Mouse (Mus musculus) lung, adult 18-20 months (tissue): ENCODE results near the gene Pnn.

ENCODE experiments used
- DNase-seq, 2 experiments: peaks; one replicate each; pipeline ENCODE4 v3.0.0; 2022; ENCODE audit warnings: mixed read lengths in 2 of 2

Gene Pnn

DNA sequence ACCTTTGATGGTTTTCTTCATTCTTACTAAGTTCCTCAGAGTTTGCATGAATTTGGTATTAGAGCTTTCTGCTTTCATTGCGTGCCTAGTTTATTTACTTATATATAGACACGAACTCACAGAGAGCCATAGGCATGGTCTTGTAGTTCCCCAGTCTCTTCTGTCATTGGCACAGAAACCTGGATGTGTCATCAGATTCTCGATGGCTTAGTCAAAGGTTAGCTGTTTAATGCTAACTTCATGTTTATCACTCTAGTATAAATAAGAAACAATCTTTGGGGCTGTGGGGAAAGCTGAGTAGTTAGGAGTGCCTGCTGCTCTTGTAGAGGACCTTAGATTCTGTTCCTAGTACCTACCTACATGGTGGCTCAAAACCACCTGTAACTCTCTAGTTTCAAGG, 10.3 kb downstream of the Pnn start:
- DNase-seq = no peak

DNA sequence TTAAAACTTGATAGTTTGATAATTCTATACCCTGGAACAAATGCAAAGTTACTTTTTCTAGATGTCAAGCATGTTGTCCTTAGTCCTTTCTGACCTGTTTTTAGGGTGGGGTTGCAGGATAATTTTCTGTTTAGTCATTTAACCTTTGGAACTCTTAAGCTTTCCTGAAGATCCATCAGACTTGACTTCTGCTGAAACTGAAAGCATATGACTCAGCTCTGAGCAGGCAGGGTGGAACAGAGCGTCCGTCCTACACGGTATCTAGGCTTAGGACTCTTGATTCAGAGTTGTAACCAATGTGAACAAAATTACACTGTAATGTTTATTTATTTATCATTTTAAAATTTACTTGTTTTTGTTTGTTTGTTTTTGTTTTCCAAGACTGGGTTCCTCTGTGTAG, 11.2 kb downstream of the Pnn start:
- DNase-seq = no peak

DNA sequence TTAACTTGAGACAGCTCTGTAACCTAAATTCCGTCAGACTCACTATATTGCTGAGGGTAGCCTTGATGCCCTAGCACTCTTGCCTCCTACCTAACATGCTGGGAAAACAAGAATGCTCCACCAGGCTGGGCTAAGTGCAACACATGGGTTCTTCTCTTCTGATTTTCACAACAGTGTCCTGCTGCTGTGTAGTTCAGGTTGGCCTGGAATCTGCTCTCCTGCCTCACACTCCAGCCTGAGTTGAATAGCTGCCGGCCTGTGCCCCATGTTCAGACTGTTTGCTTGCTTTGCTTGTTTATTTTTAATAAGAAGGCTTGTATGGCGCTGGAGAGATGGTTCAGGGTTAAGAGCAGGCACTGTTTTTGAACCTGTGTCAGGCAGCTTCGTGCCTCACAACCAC, 13.8 kb downstream of the Pnn start:
- no peak for DNase-seq

DNA sequence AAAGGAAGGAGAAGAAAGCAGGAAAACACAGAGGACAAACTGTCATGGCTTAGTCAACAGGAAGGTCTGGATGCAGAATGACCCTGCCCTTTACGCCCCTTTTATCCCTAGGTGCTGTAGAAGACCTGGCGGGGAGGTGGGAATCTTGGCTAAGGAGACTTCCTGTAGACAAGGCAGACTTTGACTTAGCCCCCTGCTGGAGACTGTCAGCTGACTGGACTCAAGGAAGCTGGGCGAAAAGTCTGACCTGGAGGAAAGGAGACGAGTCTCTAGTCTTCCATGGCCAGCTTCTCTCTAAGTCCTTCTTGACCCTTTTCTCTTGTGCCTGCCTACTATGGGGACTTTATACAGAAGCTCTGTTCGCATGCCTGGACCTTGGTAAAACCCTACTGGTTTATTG, 17.8 kb downstream of the Pnn start:
- no peak for DNase-seq

DNA sequence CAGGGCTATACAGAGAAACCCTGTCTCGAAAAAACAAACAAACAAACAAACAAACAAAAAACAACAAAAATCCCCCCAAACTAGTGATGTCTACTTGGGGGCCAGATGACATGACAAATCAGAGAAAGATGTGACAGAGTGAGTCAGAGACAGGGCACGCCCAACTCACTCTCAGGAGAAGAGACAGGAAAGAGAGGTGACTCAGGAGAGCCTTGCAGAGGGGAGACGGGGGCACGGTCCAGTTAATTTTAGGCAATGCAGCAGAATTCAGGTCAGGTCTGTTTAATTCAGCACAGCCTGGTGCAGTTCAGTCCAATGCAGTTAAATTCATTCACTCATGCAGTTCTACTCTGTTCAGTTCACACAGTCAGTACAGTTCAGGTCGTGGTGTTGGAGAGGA, 19.5 kb downstream of the Pnn start:
- no peak for DNase-seq

DNA sequence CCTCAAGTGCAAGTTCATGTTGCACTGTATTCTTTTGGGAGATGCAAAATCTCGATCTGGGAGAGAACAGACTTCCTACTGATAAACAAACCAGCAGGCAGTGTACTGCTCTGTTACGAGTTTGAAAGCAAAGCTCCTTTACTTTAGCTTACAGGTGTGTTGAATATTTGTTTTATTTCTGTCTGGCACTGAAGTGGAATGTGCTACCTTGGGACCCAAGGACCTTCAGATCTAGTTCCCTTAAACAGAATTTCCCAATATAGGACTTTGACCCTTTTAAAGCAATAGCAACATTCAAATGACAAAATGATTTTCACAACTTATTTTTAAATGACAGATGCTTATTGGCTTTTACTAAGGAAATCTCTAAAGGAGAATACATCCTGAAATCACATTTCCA, 26.9 kb downstream of the Pnn start:
- no peak for DNase-seq

DNA sequence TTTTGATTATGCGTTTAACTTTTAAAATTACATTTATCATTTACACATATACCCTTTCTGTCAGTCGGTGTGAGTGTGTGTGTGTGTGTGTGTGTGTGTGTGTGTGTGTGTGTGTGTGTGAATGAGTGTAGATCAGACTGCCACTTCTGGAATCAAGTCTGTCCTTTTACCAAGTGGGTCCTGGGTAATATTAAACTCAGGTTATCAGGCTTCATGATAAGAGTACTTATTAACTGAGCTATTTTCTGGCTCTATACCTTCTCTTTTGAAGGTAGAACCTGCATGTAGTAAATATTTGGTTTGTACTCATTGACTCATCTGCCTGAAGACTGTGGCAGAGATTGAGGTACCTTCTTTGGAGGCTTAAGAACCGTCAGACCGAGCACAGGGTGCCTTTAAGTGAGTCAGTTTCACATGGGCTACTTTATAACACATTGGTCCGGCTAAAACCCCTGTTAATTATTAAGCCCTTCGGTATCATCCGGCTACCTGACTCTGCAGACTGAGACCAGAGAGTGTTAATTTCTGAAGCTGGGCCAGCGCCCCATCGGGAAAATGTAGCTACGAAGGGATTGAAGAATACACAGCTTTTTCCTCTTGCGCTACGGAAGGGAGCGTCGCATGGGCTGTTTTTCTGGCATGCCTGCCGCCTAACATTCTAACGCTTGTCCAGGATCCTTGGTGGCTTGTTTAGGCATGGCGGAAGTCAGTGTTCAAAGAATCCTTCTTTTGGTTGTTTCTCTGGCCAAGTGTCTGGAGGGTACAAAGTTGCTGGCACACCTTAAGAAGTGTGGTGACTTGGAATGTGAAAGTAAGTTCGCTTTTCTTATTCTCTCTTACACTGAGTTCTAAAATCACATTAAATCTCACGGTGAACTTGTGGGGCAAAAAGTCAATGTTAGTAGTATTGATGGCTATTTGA, 28.7 kb downstream of the Pnn start, which contains the start of gene Mia2:
Gene Mia2 (plus strand): TSS at position 696 of the 922 bp plus-strand sequence.
- DNase-seq = peak; percentile 5 to 7

DNA sequence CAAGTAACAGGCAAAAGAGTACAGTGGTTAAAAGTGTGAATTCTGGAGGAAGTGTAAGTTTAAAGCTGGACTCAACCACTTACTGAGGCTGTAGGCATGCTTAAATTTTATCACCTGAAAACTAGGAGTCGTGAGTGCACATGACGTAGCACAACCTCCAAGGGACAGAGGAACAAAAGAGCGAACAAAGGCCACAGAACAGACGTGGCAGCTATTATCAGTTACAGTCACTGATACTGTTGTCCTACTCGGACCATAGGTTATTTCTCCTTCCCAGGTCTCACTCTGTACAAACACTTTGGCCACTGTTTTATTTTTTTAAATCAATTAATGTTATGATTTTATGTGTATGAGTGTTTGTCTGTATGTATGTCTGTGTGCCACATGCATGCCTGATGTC, 38.1 kb downstream of the Pnn start:
- no peak for DNase-seq

DNA sequence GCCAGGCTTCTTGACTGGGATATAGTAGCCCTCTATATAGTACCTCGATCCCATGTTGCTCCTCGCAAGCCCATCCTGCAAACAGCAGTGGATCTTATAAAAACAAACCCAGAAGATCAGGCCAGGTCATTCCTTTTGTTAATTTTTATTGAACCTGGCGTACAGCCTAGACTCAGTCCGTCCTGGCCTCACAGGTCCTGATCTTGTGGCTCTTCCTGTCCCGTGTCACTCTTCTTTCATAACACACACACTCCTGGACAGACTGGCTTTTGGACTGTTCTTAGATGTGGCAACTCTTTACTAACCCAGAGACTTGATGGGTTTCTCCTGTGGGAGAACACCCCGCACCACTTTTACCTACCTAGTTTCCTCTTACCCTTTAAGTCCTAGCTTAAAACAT, 39.2 kb downstream of the Pnn start:
- no peak for DNase-seq

DNA sequence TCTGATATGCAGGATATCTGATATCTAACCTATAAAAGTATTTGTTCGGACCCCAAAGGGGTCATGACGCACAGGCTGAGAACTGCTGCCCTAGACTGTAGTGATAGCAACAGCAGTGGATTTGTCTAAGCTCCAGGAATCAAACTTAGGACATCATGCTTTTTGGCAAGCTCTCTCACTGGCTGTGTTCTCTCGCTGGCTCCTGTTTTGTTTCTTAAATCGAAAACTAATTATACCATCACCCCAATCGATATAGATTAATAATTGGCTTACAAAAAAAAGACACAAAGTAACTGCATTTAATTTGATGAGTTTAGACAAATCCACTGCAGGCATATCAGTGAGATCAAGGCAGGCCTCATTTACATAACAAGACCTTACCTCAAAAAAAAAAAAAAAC, 39.8 kb downstream of the Pnn start:
- no peak for DNase-seq

DNA sequence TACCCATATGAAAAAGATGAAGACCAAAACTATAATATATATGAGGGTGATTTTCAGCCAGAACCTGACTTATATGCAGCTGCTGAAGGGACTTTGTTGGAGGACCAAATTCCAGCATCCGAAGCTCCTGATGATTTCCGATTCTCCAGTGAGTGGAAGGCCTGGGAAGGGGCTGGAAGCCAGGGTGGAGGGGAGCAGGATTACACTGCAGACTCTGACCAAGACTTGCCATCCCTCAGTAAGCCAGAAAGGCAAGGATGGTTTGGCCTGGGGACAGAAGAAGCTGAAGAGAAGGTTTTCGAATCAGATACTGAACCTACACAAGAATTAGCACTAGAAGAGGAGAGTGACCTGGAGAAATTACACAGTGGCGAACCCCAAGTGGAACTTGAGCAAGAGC, 41.2 kb downstream of the Pnn start:
- DNase-seq = no peak

DNA sequence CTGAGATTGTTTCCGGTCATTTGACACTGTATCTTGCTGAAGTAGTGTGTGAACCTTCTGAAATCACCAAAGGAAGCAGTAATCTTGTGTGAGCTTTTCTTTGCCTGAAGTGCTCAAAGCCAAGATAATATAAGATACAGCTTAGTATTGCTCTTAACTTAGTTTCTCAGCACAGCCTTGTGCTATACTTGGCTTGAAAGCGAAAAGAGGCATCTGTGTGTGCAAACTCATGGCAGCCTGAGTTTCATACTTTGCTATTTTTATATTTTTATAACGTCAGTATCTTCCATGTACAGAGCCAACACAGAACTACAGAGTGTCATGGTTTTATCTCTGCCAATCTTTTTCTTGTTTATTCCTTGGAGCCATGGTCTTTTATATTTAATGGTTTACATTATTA, 50.5 kb downstream of the Pnn start:
- DNase-seq = no peak
